Mouse (Mus musculus) adrenal gland, postnatal 10 days (tissue): ENCODE results near the gene Rgp1. TPM values are rescaled to one million over a fixed set of nuclear protein-coding genes. Genes with fewer than 3 reads are reported as not detected.
"Not testable (repeated sequence)": the region's sequence is repeated elsewhere in the genome, so short reads cannot be mapped to it uniquely, and the experiment has no call there.

Experiments
- DNase-seq: peaks from one replicate; pipeline ENCODE4 v3.0.0; 2021; ENCODE audit warnings: mixed read lengths
- long read RNA-seq, 2 experiments: library from polyadenylated mRNA; stranded (forward); transcript quantifications; one replicate each; pipeline ENCODE4 v2.0.0; 2021
- total RNA-seq, 2 experiments: library from RNA; stranded (reverse); gene quantifications; 2 replicates each; pipeline ENCODE4 v1.2.3; 2021

The Rgp1 gene
- 10 to 100 TPM; 41.7 to 54.1 TPM for total RNA-seq
- long read RNA-seq, experiment 1, partial matches to known transcripts: 0 of 4 reads
- long read RNA-seq, experiment 1, other reads (novel, unspliced or antisense): 4 of 4 reads
- long read RNA-seq, experiment 2, partial matches to known transcripts: 2 of 2 reads
- long read RNA-seq, experiment 2, other reads (novel, unspliced or antisense): 0 of 2 reads

- DNase-seq: peak; percentile 94
Measured at GRCm38 (mm10) chr4:43578376-43579204, at the start of gene Rgp1, which contains the start of gene Gba2. TSS of gene Rgp1 (plus strand) at chr4:43578715. TSS of gene Gba2 (minus strand) at chr4:43578873.

- DNase-seq: peak; percentile 57
Measured at GRCm38 (mm10) chr4:43530081-43530501, 48.4 kb upstream of the Rgp1 start.

GRCm38 (mm10) chr4:43530581-43530980 is 47.9 kb upstream of the Rgp1 start:
- DNase-seq: peak; percentile 86

- DNase-seq: peak; percentile 83
Measured at GRCm38 (mm10) chr4:43533270-43533669, 45.2 kb upstream of the Rgp1 start.

GRCm38 (mm10) chr4:43535628-43536027 is 42.9 kb upstream of the Rgp1 start:
- no peak for DNase-seq

- DNase-seq: no peak
Measured at GRCm38 (mm10) chr4:43536031-43536430, 42.5 kb upstream of the Rgp1 start.

GRCm38 (mm10) chr4:43542044-43542443 is 36.5 kb upstream of the Rgp1 start:
- DNase-seq: no peak

GRCm38 (mm10) chr4:43546375-43547047 is 32.0 kb upstream of the Rgp1 start:
- peak; percentile 84 for DNase-seq

GRCm38 (mm10) chr4:43547160-43547559 is 31.4 kb upstream of the Rgp1 start:
- DNase-seq: no peak

GRCm38 (mm10) chr4:43549055-43549454 is 29.5 kb upstream of the Rgp1 start:
- DNase-seq: no peak

GRCm38 (mm10) chr4:43551854-43552253 is 26.7 kb upstream of the Rgp1 start:
- DNase-seq: not testable (repeated sequence)

GRCm38 (mm10) chr4:43552437-43552836 is 26.1 kb upstream of the Rgp1 start:
- DNase-seq: no peak

GRCm38 (mm10) chr4:43553891-43554290 is 24.6 kb upstream of the Rgp1 start:
- DNase-seq: no peak

- DNase-seq: no peak
Measured at GRCm38 (mm10) chr4:43555926-43556325, 22.6 kb upstream of the Rgp1 start.

- DNase-seq: peak; percentile 30
Measured at GRCm38 (mm10) chr4:43558028-43558630, 20.4 kb upstream of the Rgp1 start.

GRCm38 (mm10) chr4:43558631-43559356 is 19.7 kb upstream of the Rgp1 start:
- peak; percentile 87 for DNase-seq

- peak; percentile 30 for DNase-seq
Measured at GRCm38 (mm10) chr4:43559519-43560242, 18.8 kb upstream of the Rgp1 start.

GRCm38 (mm10) chr4:43560243-43560611 is 18.3 kb upstream of the Rgp1 start:
- peak; percentile 65 for DNase-seq

- DNase-seq: no peak
Measured at GRCm38 (mm10) chr4:43560976-43561375, 17.5 kb upstream of the Rgp1 start.

- DNase-seq: no peak
Measured at GRCm38 (mm10) chr4:43561436-43561996, 17.0 kb upstream of the Rgp1 start.
